ENCODE assay signal across 11 mouse cellular contexts in the genomic region with DNA sequence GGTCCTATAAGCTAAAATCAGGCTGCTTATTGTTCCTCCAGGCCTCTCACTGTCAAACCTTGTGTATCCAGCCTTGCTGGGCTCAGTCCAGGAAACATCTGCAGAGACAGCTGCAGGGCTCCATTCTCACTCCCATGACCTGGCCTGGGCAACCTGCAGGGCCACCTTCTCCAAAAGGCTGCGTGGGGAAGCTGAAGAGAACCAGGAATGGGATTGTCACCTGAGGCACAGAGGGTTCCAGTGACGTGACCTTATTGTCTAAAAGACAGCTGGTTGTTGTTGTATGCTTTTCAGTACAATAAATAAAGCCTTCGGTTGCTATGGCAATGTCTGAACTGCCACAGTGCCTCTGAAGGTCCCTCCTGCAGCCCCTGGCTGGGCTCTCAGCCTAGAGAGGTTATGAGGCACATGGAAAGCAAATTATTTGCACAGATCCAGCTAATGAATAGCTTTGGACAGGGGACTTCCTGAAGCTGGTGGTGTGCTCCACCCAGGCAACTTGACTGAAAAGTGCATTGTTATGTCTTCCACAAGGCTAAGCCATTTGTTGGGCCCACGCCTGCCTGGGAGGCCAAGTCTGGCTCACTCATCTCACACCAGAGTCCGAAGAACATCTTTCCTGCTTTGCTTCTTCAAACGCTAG.
DNase-seq lines count a peak whose midpoint lies in the region; TF ChIP-seq lines count a peak whose summit lies in the region.
"Had no signal": no experiment of that assay in that cellular context is flagged by ENCODE, and none has a peak within 500 bp of the region (broad histone marks: within the 10 kb centered on the region; RNA-seq: fewer than 3 reads in every experiment).

No protein-coding gene starts in this region.

- peak; percentile 34 for DNase-seq in gastrocnemius, adult 2 months
- no peak for DNase-seq in gastrocnemius, postnatal 10 days
- peak; percentile 18 for DNase-seq in gastrocnemius, postnatal 14 days
- DNase-seq in kidney, adult 2 months, result peak; percentile 60
- peak; percentile 46 for DNase-seq in lung, postnatal 36 days
- DNase-seq in ovary, postnatal 10 days (ENCODE audit: low spot score), result no peak
- DNase-seq in thymus, adult 2 months, result no peak
- DNase-seq in frontal cortex, postnatal 10 days (ENCODE audit: low spot score in 2 of 2), result no peak

- TF ChIP-seq CTCF in gastrocnemius, adult 2 months (IDR thresholded peaks at IDR 0.05), result no peak
- TF ChIP-seq CTCF in kidney, adult 2 months (conservative IDR thresholded peaks at IDR 0.05; ENCODE audit: insufficient read depth, insufficient read length, low read depth, low read length), result no peak
- TF ChIP-seq CTCF in thymus, adult 2 months (IDR thresholded peaks at IDR 0.05; ENCODE audit: borderline replicate concordance, control insufficient read depth, extremely low read depth, insufficient read depth, low read length, poor library complexity), result no peak

- no peaks in the 10 kb centered on the region for H3K36me3 ChIP-seq in kidney, adult 2 months (ENCODE audit: control insufficient read depth, insufficient read depth, low read length)
- H3K36me3 ChIP-seq in thymus, adult 2 months (ENCODE audit: control insufficient read depth, insufficient read depth, low read length), result no peaks in the 10 kb centered on the region
- H3K36me3 ChIP-seq: intestine, embryonic 15.5 days; neural tube, embryonic 13.5 days had no signal

- intact Hi-C loops in gastrocnemius, adult 2 months (cut with DNase I), result no loop called here
- intact Hi-C loops in gastrocnemius, postnatal 14 days (cut with DNase I; ENCODE audit: low total_unique reads), result no loop called here

- no peak overlapping the region for H3K4me3 ChIP-seq in gastrocnemius, adult 2 months
- no peak overlapping the region for H3K4me3 ChIP-seq in kidney, adult 2 months (ENCODE audit: insufficient read depth, low read depth, low read length)
- H3K4me3 ChIP-seq in thymus, adult 2 months (ENCODE audit: control insufficient read depth, insufficient read depth, low read length), result no peak overlapping the region
- H3K4me3 ChIP-seq: intestine, embryonic 15.5 days; neural tube, embryonic 13.5 days had no signal

- no peaks in the 10 kb centered on the region for H3K4me1 ChIP-seq in kidney, adult 2 months (ENCODE audit: control insufficient read depth, insufficient read depth, low read length)
- H3K4me1 ChIP-seq in thymus, adult 2 months (replicated peaks; ENCODE audit: control insufficient read depth, insufficient read depth, low read length), result peaks cover 11% of the 10 kb centered on the region
- H3K4me1 ChIP-seq: intestine, embryonic 15.5 days had no signal

- no peak for TF ChIP-seq POLR2A in kidney, adult 2 months (IDR thresholded peaks at IDR 0.05; ENCODE audit: low read depth, low read length)
- no peak for TF ChIP-seq POLR2A in thymus, adult 2 months (IDR thresholded peaks at IDR 0.05; ENCODE audit: control insufficient read depth, extremely low read depth, insufficient read depth, low read length, poor library complexity)

- peak overlapping the region; percentile 79 for H3K27ac ChIP-seq in gastrocnemius, adult 2 months
- peak overlapping the region; percentile 75 for H3K27ac ChIP-seq in kidney, adult 2 months (ENCODE audit: insufficient read depth, low read depth, low read length)
- no peak overlapping the region for H3K27ac ChIP-seq in thymus, adult 2 months (ENCODE audit: control insufficient read depth, insufficient read depth, low read length)
- H3K27ac ChIP-seq: intestine, embryonic 15.5 days; liver, embryonic 14.5 days; neural tube, embryonic 13.5 days had no signal

- 60% methylated on average over 6 of the region's 6 CpGs for WGBS in kidney, adult 2 months
- 95% methylated on average over 6 of the region's 6 CpGs for WGBS in thymus, adult 2 months

- no peaks in the 10 kb centered on the region for H3K27me3 ChIP-seq in kidney, adult 2 months (replicated peaks; ENCODE audit: control insufficient read depth, insufficient read depth, low read length)
- no peaks in the 10 kb centered on the region for H3K27me3 ChIP-seq in thymus, adult 2 months (ENCODE audit: control insufficient read depth, insufficient read depth, low read length)
- H3K27me3 ChIP-seq: intestine, embryonic 15.5 days; neural tube, embryonic 13.5 days had no signal

Comparison
In these comparisons a context has a peak if more than half of its experiments do, and no peak if none do; other contexts are left out.
1. DNase-seq: peak in gastrocnemius, adult 2 months (single experiment), gastrocnemius, postnatal 14 days (single experiment), kidney, adult 2 months (single experiment) and lung, postnatal 36 days (single experiment); none in gastrocnemius, postnatal 10 days (single experiment), ovary, postnatal 10 days (single experiment), thymus, adult 2 months (single experiment) and frontal cortex, postnatal 10 days (0 of 2).